Mouse (Mus musculus) ES-CJ7 (cell line): Measurements from ENCODE around the gene Aen.
A peak's percentile ranks its signal among the peaks of the same experiment; 100 is the strongest.

Experiments used
- DNase-seq: peaks from one replicate; pipeline ENCODE4 v3.0.0; 2011; ENCODE audit warnings: low read depth, low spot score

The Aen gene

GRCm38 (mm10) chr7:78938957-78939602 lies 43.4 kb downstream of the Aen start:
- no peak for DNase-seq

GRCm38 (mm10) chr7:78940971-78941370 lies 45.3 kb downstream of the Aen start:
- no peak for DNase-seq

GRCm38 (mm10) chr7:78942544-78942943 lies 46.9 kb downstream of the Aen start:
- no peak for DNase-seq

- DNase-seq: peak; percentile 17
These were observed 58.4 kb downstream of the Aen start for GRCm38 (mm10) chr7:78953886-78954572.

- no peak for DNase-seq
These were observed 59.0 kb downstream of the Aen start for GRCm38 (mm10) chr7:78954619-78955018.

- no peak for DNase-seq
These were observed 59.4 kb downstream of the Aen start for GRCm38 (mm10) chr7:78955086-78955485.

GRCm38 (mm10) chr7:78958499-78959073 lies 62.9 kb downstream of the Aen start:
- no peak for DNase-seq
